Mouse (Mus musculus): ENCODE measurements at regions not wholly inside any gene's neighbourhood (a gene's known extent, or its start where the extent isn't known, plus 50 kb on each side); places are given as distances from the start of the nearest gene placed in this dataset.
A peak's percentile ranks its signal among the peaks of the same experiment; 100 is the strongest.

DNA sequence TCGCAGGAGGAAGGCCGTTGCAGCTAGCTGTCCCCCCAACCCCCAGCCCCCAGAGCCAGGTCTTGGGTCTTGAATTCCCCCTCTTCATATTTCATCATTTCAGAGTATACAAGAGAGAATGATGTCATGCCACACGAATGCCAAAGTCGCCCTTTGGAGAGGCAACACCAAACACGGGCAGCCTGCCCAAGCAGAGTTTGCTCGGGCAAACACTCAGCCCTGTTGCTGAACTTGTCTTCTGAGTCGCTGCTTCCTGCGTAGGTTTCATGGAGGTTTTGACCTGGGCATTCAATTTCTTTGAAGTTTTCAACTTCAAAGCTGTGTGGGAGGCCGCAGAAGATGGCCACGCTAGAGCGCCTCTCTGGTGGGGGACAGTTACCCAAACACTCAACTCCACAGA lies 72.8 kb upstream of the Slc45a1 start:
- DNase-seq (ENCODE audit: low spot score) = no peak

DNA sequence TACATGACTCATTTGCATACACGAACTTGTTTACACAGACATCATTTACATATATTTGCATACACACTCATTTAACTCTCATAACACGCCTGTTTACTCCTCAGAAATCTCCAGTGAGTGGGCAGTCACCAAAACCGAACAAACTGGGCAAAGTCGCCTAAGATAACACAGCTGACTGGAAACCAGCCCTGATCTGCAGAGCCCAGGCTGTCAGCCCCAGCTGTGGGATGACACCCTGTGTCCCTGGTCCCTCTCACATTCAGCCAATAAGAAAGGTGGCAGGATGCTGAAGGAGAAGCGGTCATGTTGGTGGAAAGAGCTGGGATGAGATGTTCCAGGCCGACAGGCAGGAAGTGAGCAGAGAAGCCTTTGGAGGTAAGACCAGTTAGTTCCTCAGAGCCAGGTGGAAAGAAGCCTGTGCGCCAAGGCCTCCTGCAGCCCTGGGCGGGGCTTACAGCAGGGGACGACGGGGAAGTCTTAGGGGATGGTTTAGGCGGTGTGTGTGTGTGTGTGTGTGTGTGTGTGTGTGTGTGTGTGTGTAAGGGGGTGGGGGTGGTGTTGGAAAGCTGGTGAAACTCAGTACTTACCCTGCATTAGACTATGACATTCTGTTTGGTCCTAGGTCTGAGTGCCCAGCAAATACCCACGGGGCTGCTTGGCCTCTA lies 69.8 kb upstream of the Slc45a1 start:
- DNase-seq (ENCODE audit: low spot score) = no peak

DNA sequence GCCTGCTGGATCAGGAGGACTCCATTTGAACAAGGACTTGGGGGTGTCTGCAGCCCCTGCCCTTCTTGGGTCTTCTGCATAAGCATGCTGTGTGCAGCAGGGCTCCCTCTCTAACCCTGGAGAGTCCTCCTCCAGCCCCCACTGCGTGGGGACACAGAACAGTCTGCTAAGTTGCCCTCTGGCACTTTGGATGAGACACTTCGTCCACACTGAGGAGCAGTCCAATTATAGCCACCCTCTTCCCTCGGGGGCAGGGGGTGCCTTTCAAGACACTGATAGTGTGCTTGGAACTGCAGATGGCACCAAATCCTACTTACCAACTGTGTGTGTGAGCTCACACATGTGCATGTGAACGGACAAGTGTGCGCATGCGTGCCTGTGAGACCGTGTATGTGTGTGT lies 65.9 kb upstream of the Slc45a1 start:
- no peak for DNase-seq (ENCODE audit: low spot score)

DNA sequence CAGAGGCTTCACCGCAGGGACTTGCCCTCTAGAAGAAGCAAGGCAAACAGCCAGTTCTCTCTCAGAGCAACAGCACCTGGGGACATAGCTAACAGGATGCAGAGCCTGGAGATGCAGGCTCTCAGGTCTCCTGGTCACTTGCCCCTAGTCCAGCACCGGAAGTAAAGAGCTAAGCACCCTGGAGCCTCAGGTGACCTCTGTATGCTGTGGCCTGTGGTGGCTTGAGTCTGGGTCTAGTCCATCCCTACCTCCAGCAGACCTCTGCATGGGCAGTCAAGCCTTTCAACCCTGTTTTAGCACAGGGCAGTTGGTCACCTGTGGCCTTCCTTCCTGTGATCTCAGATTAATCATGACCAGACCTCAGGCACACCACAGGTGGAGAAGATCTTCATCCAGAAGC lies 63.1 kb upstream of the Slc45a1 start:
- no peak for DNase-seq (ENCODE audit: low spot score)

DNA sequence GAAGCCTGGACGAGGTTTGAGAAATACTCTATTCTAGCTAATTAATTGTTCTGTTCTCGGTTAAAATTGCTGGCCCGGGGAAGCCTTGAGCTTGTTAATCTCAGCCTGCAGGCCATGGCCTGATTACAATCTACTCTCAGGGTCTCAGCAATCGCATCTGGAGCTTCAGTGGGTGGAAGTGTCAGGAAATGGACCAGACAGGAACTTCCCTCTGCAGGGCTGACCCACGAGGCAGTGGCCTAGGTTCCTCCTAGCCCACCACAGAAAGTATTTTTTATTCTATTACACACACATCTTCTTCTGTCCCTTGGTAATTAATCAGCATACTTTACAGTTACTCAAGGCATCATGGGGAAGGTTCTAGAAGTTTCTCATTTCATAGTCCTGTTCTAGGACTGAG lies 61.3 kb upstream of the Slc45a1 start:
- no peak for DNase-seq (ENCODE audit: low spot score)

DNA sequence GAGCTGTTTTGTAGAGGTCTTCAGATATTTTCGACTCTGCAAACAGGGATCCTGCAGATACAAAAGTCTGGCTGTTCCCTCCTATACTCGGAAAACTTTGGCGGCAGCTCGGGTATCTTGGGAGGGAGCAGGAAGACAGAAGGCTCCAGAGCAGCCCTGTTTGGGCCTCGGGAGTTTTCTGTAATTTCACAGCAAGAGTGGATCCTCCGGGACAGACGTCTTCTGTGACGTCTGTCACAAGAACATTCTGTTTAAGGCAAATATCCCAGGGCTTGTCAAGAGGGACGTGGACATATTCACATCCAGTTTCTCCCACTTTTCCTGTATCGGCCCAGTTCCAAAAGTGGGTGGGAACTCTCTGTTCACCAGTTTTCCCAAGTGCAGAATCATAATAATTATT lies 60.9 kb upstream of the Slc45a1 start:
- DNase-seq (ENCODE audit: low spot score) = no peak

DNA sequence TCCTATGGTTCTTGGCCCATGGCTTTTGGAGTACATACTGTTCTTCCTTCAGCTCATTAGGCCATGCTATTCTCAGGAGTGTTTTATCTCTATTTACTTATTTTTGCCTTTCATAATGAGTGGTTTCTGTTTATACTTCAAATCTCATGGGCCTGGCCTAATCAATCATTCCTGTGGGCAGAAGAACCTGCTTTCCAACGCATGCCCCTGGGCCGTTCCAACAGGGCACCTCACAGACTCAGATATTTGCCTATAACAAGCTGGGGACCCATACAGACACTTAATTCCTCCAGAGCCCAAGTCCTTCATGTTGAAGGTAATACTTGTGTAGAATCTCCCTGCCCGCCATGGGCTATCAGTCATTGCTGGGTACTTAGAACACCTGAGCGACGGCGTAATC lies 59.7 kb upstream of the Slc45a1 start:
- no peak for DNase-seq (ENCODE audit: low spot score)

DNA sequence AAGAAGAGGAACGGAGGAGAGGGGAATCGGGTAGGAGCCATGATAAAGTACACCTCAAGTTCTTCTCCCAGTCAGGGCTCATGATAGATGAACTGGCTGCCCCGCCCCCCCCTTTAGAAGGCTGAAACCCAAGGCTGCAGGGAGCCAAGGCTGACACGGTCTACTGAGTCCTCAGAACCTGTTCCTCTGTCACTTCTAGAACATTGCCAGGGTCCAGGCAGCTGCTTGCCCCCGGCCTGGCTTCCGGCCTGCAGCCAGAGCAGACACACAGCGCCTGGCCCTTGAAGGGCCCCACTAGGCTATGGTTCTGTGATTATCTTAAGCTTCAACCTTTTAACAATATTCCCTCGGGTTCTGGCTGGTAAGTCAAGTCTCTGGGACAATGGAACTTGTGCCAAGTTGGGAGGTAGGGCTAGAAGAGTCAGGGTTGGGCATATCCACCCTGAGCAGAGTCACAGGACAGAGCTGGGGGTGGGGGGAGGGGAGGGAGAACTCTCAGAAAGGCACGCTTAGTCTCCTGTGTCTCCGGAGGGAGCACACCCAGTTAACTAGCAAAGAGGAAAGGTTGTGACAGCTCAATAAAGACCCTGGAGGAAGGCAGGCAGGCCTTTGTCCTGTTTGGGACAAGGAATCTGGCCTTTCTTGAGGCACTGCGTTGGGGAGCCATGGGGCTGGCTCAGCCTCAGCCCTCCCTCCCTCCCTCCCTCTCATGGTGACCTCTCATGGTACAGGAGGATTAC lies 57.6 kb upstream of the Slc45a1 start:
- no peak for DNase-seq (ENCODE audit: low spot score)

DNA sequence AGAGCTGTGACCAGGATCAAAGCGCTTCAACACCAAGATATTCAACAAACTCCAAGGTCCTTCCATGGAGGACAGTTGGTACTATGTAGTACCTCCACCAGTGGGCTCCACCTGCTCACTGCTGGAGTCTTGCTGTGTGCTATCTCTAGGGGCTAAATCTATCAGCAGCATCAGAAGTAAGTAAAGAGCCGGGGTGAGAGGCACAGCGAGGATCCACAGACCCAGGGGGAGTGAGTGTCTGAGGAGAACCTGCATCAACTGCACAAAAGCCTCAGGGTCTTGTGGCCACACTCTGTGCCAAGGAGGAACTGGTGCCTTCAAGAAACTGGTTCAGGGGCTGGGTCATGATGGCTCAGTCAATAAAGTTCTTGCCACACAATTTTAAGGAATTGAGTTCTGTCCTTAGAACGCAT lies 56.6 kb upstream of the Slc45a1 start:
- DNase-seq (ENCODE audit: low spot score) = no peak

DNA sequence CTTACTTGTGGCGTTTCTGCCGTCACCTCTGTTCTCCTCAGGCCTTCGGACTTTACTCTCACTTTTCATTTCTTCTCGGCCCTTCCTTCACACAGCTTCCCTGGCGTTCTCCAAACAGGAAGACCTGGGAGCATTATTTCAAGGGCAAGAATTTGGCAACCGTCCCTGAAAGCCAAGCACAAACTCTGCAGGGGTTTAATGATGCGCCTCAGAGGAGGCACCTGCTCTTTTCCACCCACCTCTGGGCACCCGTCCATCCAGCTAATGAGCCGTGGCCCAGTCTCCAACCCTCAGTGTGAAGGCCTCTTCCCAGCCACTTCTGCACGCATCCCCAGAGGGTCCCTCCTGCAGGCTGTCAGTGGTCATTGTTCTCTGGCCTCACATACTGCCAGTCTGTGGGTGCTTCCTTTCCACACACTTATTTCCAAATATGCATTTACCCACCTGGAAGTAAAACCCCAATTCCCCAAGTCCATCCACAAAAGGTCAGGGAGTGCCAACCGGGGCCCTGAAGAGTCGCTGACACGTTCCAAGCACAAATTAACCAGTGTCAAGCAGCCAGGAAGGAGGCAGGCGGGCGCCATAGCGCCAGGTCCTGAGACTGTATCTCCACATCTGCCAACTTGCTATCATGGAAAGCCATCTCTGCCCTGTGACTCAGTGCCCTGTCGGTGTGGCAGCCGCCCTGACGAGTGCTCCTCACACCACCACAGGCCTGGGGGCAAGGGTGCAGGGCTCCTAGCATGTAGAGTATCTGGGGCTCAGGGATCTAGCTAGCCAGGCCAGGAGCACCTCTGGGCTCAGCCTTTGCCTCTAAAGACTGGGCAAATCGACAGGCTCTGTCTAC lies 56.0 kb upstream of the Slc45a1 start:
- DNase-seq (ENCODE audit: low spot score) = peak; percentile 58

DNA sequence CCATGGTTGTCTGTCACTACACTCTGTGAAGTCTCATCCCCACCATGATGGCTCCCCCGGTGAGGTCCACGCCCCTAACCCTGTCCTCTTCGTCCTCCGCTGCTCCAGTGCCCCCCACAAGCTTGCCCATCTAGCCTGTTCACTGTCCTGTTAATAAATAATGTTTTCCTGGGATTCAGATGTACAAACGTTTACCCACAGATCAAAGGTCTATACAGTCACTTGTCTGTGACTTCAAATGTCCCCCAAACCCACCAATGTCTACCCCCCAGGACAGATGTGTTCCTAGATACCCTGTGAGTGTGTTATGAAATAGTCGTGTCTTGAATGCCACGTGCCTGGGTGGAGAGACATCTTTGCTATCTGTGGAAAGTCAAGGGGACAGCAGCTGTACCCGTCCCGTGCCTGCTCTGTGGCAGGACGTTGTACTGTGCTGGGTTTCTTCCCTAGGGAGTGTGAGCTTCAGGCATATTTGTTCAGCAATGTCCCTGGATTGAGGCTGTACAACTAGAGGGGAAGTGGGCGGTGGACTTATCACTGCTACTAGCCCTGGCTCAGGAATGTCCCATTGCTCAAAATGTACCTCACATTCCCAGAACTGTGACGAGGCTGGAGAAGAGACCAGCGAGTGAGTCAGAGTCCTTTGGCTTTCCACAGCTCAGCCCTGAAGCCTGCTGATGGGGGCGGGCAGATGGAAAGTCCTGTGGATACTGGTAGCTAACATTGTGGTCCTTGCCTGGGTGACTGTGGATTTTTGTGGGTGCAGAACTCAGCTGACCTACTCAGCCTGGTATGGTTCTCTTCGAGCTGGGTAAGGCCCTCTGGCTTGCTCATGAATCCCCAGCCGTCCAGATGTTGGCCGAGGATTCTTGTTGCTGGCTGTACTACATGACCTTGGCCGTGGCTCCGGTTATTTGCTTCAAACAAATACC lies 55.1 kb upstream of the Slc45a1 start:
- DNase-seq (ENCODE audit: low spot score) = no peak

DNA sequence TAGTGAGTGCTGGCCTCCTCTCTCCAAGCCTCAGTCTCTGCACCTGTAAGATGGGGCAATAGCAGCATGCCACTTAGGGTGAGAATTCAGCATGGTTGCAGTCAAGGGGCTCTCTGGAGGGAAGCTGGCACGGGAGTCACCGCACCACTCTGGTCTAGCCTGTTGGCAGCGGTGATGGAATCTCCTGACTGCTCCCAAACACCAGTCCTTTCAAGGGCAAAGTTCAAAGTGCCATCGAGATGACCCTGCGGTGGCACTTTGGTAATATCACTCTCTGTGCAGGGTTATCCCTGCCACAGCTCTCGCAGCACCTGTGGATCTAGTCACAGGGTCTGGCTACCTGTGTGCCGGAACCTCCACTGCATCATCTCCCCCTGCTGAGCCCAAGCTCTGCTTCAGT lies 54.3 kb upstream of the Slc45a1 start:
- DNase-seq (ENCODE audit: low spot score) = no peak

DNA sequence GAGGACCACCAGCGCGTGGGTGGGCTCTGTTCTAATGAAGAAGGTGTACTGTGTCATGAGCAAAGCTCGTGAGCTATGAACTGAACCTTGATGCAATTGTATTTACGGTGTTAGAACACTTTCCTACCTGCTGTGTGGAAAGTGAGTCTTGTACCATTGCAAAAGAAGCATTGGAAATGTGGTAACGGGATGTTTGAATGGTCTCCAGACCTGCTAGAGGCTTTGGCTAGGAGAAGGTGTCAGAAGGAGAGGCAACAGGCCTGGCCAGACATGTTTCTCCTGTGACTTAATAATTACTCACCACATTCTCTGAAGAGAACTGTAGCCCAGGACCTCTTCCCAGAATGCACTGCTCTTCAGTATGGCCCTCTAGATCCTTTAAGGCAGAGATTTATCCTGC lies 51.3 kb upstream of the Slc45a1 start:
- no peak for DNase-seq (ENCODE audit: low spot score)

Data from testis, postnatal 14 days (tissue).